Mouse (Mus musculus): ENCODE data around the gene Inava. TPM values are rescaled to one million over a fixed set of nuclear protein-coding genes. Genes with fewer than 3 reads are reported as not detected.

Gene Inava
- polyA plus RNA-seq (2017; shearing (Covaris generic)) = not detected

DNA sequence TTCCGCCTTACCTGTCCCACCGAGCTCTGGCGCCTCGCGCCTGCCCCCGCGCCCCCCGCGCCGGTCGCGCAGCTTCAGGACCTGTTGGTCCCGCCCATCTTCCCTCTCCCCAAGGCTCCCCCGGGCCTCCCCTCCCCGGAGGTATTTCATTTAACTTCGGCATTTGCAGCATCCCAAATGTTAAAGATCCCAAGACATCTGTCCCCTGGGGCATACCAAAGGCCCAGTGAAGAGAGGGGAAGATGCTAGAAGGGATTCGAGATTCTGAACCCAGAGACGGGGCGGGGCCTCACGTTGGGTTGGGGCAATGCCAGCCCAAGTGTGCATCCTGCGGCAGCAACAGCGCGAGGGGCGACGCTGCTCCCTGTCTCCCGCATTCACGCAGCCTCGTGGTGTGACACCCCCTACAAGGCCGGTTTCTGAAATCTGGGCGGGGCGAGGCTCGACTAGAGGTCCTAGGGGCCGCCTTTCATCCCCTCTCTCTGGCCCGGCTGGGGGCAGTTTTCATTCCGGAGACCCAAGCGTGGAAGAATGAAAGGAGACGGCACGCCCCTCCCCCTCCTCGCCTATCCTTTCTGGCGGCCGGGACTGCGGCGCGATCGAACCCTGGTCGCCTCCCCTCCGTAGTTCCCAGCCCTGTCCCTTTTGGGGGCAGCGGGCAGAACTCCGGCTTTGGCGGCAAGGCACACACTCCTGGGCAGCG lies at the start of gene Inava:
Gene Inava (minus strand): TSS at position 373 of the 703 bp plus-strand sequence.

DNA sequence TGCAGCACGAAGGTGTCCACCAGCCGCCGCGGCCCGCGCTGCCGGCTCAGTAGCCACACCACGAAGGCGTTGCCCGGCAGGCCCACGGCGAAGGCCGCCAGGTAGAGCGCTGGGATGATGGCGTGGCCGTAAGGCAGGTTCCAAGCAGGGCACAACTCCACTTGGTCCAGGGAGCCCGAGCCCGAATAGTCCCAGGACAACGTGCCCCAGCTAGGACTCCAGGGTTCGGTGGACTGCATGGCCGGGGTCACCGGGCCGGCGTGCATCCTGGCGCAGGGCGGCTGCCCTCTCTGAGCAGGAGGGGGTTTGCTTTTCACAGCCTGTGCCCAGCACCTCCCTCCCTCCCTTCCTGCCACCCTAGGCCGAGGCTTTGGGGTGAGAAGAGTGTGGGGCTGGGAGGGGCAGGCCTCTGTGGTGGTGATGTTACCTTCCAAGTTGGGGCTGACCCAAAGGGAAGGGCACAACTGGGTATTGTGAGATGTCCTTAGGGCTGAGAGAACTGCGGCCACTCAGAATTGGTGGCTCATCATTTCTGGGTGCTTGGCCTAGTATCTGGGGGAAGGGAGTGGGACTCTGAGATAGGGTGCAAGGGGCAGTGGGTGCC lies 26.7 kb upstream of the Inava start, which contains the start of gene Gpr25:
Gene Gpr25 (minus strand): TSS at position 239 of the 604 bp plus-strand sequence.

DNA sequence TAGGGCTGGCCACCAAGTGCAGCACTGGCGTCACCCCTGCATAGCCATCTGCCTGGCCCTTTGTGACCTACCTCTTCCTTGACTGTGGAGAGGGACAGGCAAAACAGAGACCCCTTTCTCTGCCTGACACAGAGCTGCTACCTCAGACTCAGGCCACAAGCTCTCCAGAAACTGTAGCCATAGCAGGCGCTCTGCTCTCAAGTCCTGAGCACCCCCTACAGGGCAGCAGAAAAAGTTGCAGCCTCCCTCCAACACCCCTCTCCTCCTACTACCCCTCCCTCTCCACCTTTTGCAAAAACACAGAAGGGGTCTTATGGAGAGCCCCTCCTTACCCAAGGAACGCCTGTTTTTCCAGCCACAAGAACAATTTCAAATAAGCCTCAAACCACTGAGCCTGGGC lies 21.3 kb downstream of the Inava start, which contains the start of gene Mroh3:
Gene Mroh3 (minus strand): TSS at position 26 of the 400 bp plus-strand sequence.

Other genes starting within 250 kb of the Inava start
- gene Igfn1, start 227.9 kb downstream of the Inava start, polyA plus RNA-seq (2017; shearing (Covaris generic)) = not detected
- gene Tmem9, start 226.1 kb downstream of the Inava start, polyA plus RNA-seq (2017; shearing (Covaris generic)) = 41.2 TPM
- gene Ascl5, start 183.5 kb downstream of the Inava start, polyA plus RNA-seq (2017; shearing (Covaris generic)) = not detected
- gene Cacna1s, start 181.5 kb downstream of the Inava start, polyA plus RNA-seq (2017; shearing (Covaris generic)) = 3.8 TPM
- gene Kif21b, start 102.9 kb downstream of the Inava start, polyA plus RNA-seq (2017; shearing (Covaris generic)) = 44.8 TPM
- gene Mroh3, start 21.4 kb downstream of the Inava start, polyA plus RNA-seq (2017; shearing (Covaris generic)) = not detected
- gene Gpr25, start 26.6 kb upstream of the Inava start, polyA plus RNA-seq (2017; shearing (Covaris generic)) = not detected
- gene Camsap2, start 111.8 kb upstream of the Inava start, polyA plus RNA-seq (2017; shearing (Covaris generic)) = 3.0 TPM
- gene Ddx59, start 181.0 kb upstream of the Inava start, polyA plus RNA-seq (2017; shearing (Covaris generic)) = 14.3 TPM
- gene Kif14, start 232.1 kb upstream of the Inava start, polyA plus RNA-seq (2017; shearing (Covaris generic)) = 1.1 TPM